Mouse (Mus musculus): ENCODE results near the gene Gm21149. TPM values are rescaled to one million over a fixed set of nuclear protein-coding genes. Genes with fewer than 3 reads are reported as not detected.
"Not testable (repeated sequence)": the region's sequence is repeated elsewhere in the genome, so short reads cannot be mapped to it uniquely, and the experiment has no call there.

Gene Gm21149
- polyA plus RNA-seq, 2 experiments from 2014 or later: not detected

DNA sequence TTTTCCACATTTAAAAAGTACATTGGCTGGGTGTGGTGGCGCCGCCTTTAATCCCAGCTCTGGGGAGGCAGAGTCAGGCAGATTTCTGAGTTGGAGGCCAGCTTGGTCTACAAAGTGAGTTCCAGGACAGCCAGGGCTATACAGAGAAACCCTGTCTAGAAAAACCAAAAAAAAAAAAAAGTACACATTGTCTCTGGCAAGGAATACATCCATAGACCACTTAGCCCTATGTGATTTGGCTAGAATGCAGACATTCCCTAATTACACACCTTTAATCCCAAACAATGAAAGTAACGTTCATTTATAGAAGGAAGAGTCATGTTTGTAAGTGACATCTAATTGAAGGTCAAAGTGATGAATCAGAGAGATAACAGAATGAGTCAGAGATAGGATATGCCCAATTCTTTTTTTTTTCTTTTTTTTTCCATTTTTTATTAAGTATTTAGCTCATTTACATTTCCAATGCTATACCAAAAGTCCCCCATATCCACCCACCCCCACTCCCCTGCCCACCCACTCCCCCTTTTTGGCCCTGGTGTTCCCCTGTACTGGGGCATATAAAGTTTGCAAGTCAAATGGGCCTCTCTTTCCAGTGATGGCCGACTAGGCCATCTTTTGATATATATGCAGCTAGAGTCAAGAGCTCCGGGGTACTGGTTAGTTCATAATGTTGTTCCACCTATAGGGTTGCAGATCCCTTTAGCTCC lies 18.3 kb downstream of the Gm21149 start:
- not testable (repeated sequence) for ATAC-seq

Other genes starting within 250 kb of the Gm21149 start
- gene Gm21190, start 52.7 kb upstream of the Gm21149 start, polyA plus RNA-seq (2017; shearing (Covaris generic)): not detected
- gene Gm21083, start 100.8 kb upstream of the Gm21149 start, polyA plus RNA-seq (2017; shearing (Covaris generic)): not detected
- not detected for gene Speer4d, start 142.5 kb upstream of the Gm21149 start, polyA plus RNA-seq (2017; shearing (Covaris generic))
- not detected for gene 4930572O03Rik, start 180.5 kb upstream of the Gm21149 start, polyA plus RNA-seq (2017; shearing (Covaris generic))
- gene Speer4c, start 237.7 kb upstream of the Gm21149 start, polyA plus RNA-seq (2017; shearing (Covaris generic)): not detected